Mouse (Mus musculus) myocyte (in vitro differentiated cells): ENCODE measurements at regions not wholly inside any gene's neighbourhood (a gene's known extent, or its start where the extent isn't known, plus 50 kb on each side); places are given as distances from the start of the nearest gene placed in this dataset.

Experiments
- H3K27me3 ChIP-seq: one replicate; pipeline ENCODE4 v1.6.1; 2011; ENCODE audit not compliant: control insufficient read depth, insufficient read depth, insufficient read length
- H3K36me3 ChIP-seq: one replicate; pipeline ENCODE4 v1.6.1; 2011; ENCODE audit not compliant: control insufficient read depth, insufficient read depth
- H3K4me2 ChIP-seq: one replicate; pipeline ENCODE4 v1.6.1; 2011; ENCODE audit warnings: low read depth, control low read depth
- H3K4me3 ChIP-seq: one replicate; pipeline ENCODE4 v1.5.1; 2011; ENCODE audit warnings: mild to moderate bottlenecking, control low read depth, moderate library complexity
- H3K79me2 ChIP-seq: one replicate; pipeline ENCODE4 v1.6.1; 2011; ENCODE audit not compliant: control insufficient read depth, insufficient read depth
- H3ac ChIP-seq: one replicate; pipeline ENCODE4 v1.6.1; 2011; ENCODE audit not compliant: control insufficient read depth, insufficient read length
- CEBPB ChIP-seq: IDR thresholded peaks from 2 replicates; pipeline ENCODE4 v1.6.1; 2011; ENCODE audit warnings: mild to moderate bottlenecking, moderate library complexity; ENCODE audit not compliant: poor library complexity, insufficient read depth, severe bottlenecking
- E2F4 ChIP-seq: IDR thresholded peaks from one replicate; pipeline ENCODE4 v1.6.1; 2011; ENCODE audit warnings: mild to moderate bottlenecking, control low read depth, moderate library complexity; ENCODE audit not compliant: insufficient read depth
- MAX ChIP-seq: IDR thresholded peaks from one replicate; pipeline ENCODE4 v1.6.1; 2011; ENCODE audit warnings: low read depth, mild to moderate bottlenecking, control low read depth
- MYOD1 ChIP-seq, 3 experiments: IDR thresholded peaks; one replicate each; pipeline ENCODE4 v1.6.1; 2011; ENCODE audit warnings: control low read depth in 2 of 3, low read depth in 2 of 3, mild to moderate bottlenecking in 2 of 3, moderate library complexity in 1 of 3; ENCODE audit not compliant: insufficient read length in 2 of 3, control insufficient read depth in 1 of 3
- MYOG ChIP-seq, 3 experiments: IDR thresholded peaks; one replicate each; pipeline ENCODE4 v1.6.1; 2011; ENCODE audit warnings: control low read depth in 2 of 3, low read depth in 2 of 3, mild to moderate bottlenecking in 2 of 3; ENCODE audit not compliant: insufficient read length in 2 of 3, control insufficient read depth in 1 of 3, insufficient read depth in 1 of 3
- POLR2A ChIP-seq: IDR thresholded peaks from one replicate; pipeline ENCODE4 v1.6.1; 2011; ENCODE audit warnings: low read depth, mild to moderate bottlenecking, control low read depth, moderate library complexity; ENCODE audit not compliant: insufficient read length
- POLR2AphosphoS2 ChIP-seq: IDR thresholded peaks from one replicate; pipeline ENCODE4 v1.6.1; 2011; ENCODE audit warnings: low read depth, control low read depth; ENCODE audit not compliant: insufficient read length
- REST ChIP-seq: IDR thresholded peaks from one replicate; pipeline ENCODE4 v1.6.1; 2011; ENCODE audit warnings: mild to moderate bottlenecking, control low read depth, moderate library complexity; ENCODE audit not compliant: insufficient read depth, insufficient read length
- SRF ChIP-seq: IDR thresholded peaks from one replicate; pipeline ENCODE4 v1.6.1; 2011; ENCODE audit warnings: low read depth; ENCODE audit not compliant: control insufficient read depth, insufficient read length
- TCF12 ChIP-seq: IDR thresholded peaks from one replicate; pipeline ENCODE4 v1.6.1; 2011; ENCODE audit warnings: mild to moderate bottlenecking, control low read depth; ENCODE audit not compliant: poor library complexity, insufficient read depth, severe bottlenecking
- TCF3 ChIP-seq: IDR thresholded peaks from one replicate; pipeline ENCODE4 v1.6.1; 2011; ENCODE audit warnings: low read depth, control low read depth; ENCODE audit not compliant: insufficient read length
- USF1 ChIP-seq: IDR thresholded peaks from one replicate; pipeline ENCODE4 v1.6.1; 2011; ENCODE audit warnings: low read depth, mild to moderate bottlenecking, control low read depth, moderate library complexity

- no peak overlapping the region for H3K4me3 ChIP-seq
- TF ChIP-seq POLR2AphosphoS2 (no peak), SRF (no peak), TCF3 (no peak), CEBPB (no peak), E2F4 (no peak), TCF12 (no peak), MYOG (IDR thresholded peaks at IDR 0.05; ENCODE audit: control insufficient read depth in 1 of 3, insufficient read depth in 1 of 3, insufficient read length in 2 of 3, low read depth in 2 of 3) (no peak), MYOD1 (IDR thresholded peaks at IDR 0.05; ENCODE audit: control insufficient read depth in 1 of 3, insufficient read length in 2 of 3, low read depth in 2 of 3) (no peak), MAX (no peak), USF1 (no peak), POLR2A (no peak), REST (no peak)
- H3K79me2 ChIP-seq: no peaks in the 10 kb centered on the region
- H3K4me2 ChIP-seq: no peak overlapping the region
- H3K27me3 ChIP-seq: peaks cover 45% of the 10 kb centered on the region
- no peak overlapping the region for H3ac ChIP-seq
- no peaks in the 10 kb centered on the region for H3K36me3 ChIP-seq
Measured at GRCm38 (mm10) chr3:121902246-121902645, 50.1 kb upstream of the Arhgap29 start.

DNA sequence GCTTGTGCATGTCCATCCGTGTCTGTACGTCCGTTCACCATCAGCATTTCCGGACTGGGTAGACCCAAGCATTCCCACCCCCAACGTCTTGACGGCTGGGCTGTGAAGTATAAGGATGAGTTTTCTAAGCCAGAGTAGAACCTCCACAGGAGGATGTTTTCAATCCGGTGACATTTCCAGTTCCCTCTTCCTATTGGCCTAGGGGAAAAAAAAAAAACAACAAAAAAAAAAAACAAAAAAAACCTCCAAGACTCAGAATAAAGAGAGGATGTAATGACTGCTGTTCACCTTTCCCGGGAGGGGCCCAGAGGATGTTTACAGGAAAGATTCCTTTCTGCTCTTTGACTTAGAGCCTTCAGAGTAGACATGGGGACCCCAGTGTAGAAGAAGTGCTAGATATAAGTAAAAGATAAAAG lies 51.9 kb upstream of the Arhgap29 start:
- H3K79me2 ChIP-seq: no peaks in the 10 kb centered on the region
- no peak overlapping the region for H3K4me2 ChIP-seq
- peaks cover 44% of the 10 kb centered on the region for H3K27me3 ChIP-seq
- no peaks in the 10 kb centered on the region for H3K36me3 ChIP-seq
- TF ChIP-seq MAX (no peak), REST (no peak)
- H3K4me3 ChIP-seq: no peak overlapping the region
- H3ac ChIP-seq: no peak overlapping the region

GRCm38 (mm10) chr3:121897821-121898574 lies 54.3 kb upstream of the Arhgap29 start:
- Histone ChIP-seq H3K79me2 (no peaks in the 10 kb centered on the region), H3K4me2 (no peak overlapping the region), H3K27me3 (peaks cover 51% of the 10 kb centered on the region), H3K4me3 (no peak overlapping the region), H3K36me3 (no peaks in the 10 kb centered on the region), H3ac (no peak overlapping the region)
- TF ChIP-seq MYOG (IDR thresholded peaks at IDR 0.05; ENCODE audit: control insufficient read depth in 1 of 3, insufficient read depth in 1 of 3, insufficient read length in 2 of 3, low read depth in 2 of 3) (no peak), TCF12 (no peak), POLR2A (no peak), SRF (no peak), CEBPB (no peak), TCF3 (no peak), USF1 (no peak)

- no peak overlapping the region for H3ac ChIP-seq
Measured at GRCm38 (mm10) chr3:121893606-121894005, 58.7 kb upstream of the Arhgap29 start.

DNA sequence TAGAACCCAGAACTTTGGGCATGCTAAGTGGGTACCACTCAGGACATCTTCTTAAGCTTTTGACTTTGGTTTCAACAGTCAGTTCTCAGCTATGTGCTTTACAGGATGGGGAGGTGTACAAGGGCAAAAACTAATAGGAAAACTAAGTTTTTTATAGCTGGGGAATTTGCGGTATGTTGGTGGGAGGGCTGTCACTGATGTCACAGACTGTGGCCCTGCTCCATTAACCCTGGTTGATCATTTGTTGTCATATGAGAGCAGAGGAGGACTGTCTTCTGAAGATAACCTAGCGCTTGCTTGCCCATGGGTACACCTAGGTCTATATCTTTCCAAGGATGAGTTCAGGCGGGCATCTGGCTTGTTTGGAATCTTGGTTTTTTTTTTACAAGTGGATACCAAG lies 59.7 kb upstream of the Arhgap29 start:
- TF ChIP-seq MYOG (IDR thresholded peaks at IDR 0.05; ENCODE audit: control insufficient read depth in 1 of 3, insufficient read depth in 1 of 3, insufficient read length in 2 of 3, low read depth in 2 of 3) (no peak), E2F4 (no peak), POLR2A (no peak), SRF (no peak), USF1 (no peak), TCF3 (no peak), MYOD1 (IDR thresholded peaks at IDR 0.05; ENCODE audit: control insufficient read depth in 1 of 3, insufficient read length in 2 of 3, low read depth in 2 of 3) (no peak), POLR2AphosphoS2 (no peak), TCF12 (no peak), MAX (no peak), REST (no peak), CEBPB (no peak)
- Histone ChIP-seq H3K36me3 (no peaks in the 10 kb centered on the region), H3K27me3 (peaks cover 46% of the 10 kb centered on the region), H3K79me2 (no peaks in the 10 kb centered on the region), H3K4me3 (no peak overlapping the region), H3K4me2 (no peak overlapping the region), H3ac (no peak overlapping the region)

More at GRCm38 (mm10) chr3:121893606-121894005, 58.7 kb upstream of the Arhgap29 start:
- TF ChIP-seq CEBPB (no peak), E2F4 (no peak), REST (no peak), USF1 (no peak), MAX (no peak), MYOD1 (IDR thresholded peaks at IDR 0.05; ENCODE audit: control insufficient read depth in 1 of 3, insufficient read length in 2 of 3, low read depth in 2 of 3) (no peak), MYOG (IDR thresholded peaks at IDR 0.05; ENCODE audit: control insufficient read depth in 1 of 3, insufficient read depth in 1 of 3, insufficient read length in 2 of 3, low read depth in 2 of 3) (no peak), POLR2AphosphoS2 (no peak), POLR2A (no peak), TCF3 (no peak), SRF (no peak), TCF12 (no peak)
- Histone ChIP-seq H3K36me3 (no peaks in the 10 kb centered on the region), H3K4me2 (no peak overlapping the region), H3K4me3 (no peak overlapping the region), H3K79me2 (no peaks in the 10 kb centered on the region), H3K27me3 (peaks cover 38% of the 10 kb centered on the region)
